Mouse (Mus musculus): ENCODE results near the gene Foxb1.

DNA sequence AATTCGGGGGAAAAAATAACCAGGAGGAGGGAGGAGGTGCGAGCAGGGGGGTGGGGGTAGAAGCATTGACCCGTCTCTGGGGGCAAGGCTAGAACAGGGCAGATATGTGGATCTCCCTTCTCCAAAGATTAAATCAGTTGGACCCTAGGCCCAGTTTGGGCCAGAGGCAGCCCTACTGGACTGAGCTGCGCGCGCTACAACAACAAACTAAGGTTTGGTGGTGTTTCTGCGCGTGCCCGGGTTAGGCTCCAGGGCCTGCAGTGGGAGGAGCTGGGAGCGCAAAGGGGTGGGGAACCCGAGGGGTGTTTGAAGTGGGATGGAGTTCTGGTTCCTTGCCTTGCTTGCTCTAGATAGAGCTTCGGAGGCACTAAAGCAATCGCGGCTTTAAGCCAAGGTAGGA is 2.0 kb upstream of the Foxb1 start:
- TF ChIP-seq CTCF (IDR thresholded peaks at IDR 0.05; ENCODE audit: insufficient read depth, low read depth, low read length) = no peak
- TF ChIP-seq POLR2A (IDR thresholded peaks at IDR 0.05; ENCODE audit: insufficient read depth, low read depth, low read length) = no peak

Data from olfactory bulb, adult 2 months (tissue).